Mouse (Mus musculus) embryonic facial prominence, embryonic 14.5 days (tissue): Measurements from ENCODE around the gene Ret. TPM values are rescaled to one million over a fixed set of nuclear protein-coding genes. Genes with fewer than 3 reads are reported as not detected.

Experiments used
- ATAC-seq: fragments of 200-750 bp; cut with Nextera tagmentation; 2 replicates; pipeline ENCODE4 v1.8.0; 2017; ENCODE audit warnings: low read depth, moderate number of reproducible peaks, moderate TSS enrichment
- DNase-seq: peaks from one replicate; pipeline ENCODE4 v3.0.0-alpha.2; 2015; ENCODE audit warnings: low spot score
- H3K27ac ChIP-seq: fragments of 300-500 bp; sonication (generic); replicated peaks from 2 replicates; pipeline ENCODE4 v1.5.1; 2014; ENCODE audit warnings: low read depth, mild to moderate bottlenecking, low read length, moderate library complexity
- H3K27me3 ChIP-seq: fragments of 300-500 bp; sonication (generic); replicated peaks from 2 replicates; pipeline ENCODE4 v1.6.1; 2014; ENCODE audit warnings: low read length; ENCODE audit not compliant: control insufficient read depth, insufficient read depth
- H3K36me3 ChIP-seq: fragments of 300-500 bp; sonication (generic); 2 replicates; pipeline ENCODE4 v1.6.1; 2014; ENCODE audit warnings: low read length, mixed read lengths; ENCODE audit not compliant: control insufficient read depth, insufficient read depth
- H3K4me1 ChIP-seq: fragments of 300-500 bp; sonication (generic); 2 replicates; pipeline ENCODE4 v1.6.1; 2014; ENCODE audit warnings: antibody characterized with exemption, low read length; ENCODE audit not compliant: control insufficient read depth, insufficient read depth
- H3K4me2 ChIP-seq: fragments of 300-500 bp; sonication (generic); 2 replicates; pipeline ENCODE4 v1.6.1; 2014; ENCODE audit warnings: low read depth, mild to moderate bottlenecking, low read length, moderate library complexity, mixed read lengths
- H3K4me3 ChIP-seq: fragments of 300-500 bp; sonication (generic); 2 replicates; pipeline ENCODE4 v1.5.1; 2014; ENCODE audit warnings: low read depth, mild to moderate bottlenecking, low read length
- H3K9ac ChIP-seq: fragments of 300-500 bp; sonication (generic); 2 replicates; pipeline ENCODE4 v1.6.1; 2014; ENCODE audit warnings: low read depth, mild to moderate bottlenecking, low read length, moderate library complexity, mixed read lengths
- H3K9me3 ChIP-seq: fragments of 300-500 bp; sonication (generic); 2 replicates; pipeline ENCODE4 v1.6.1; 2016; ENCODE audit warnings: low read length; ENCODE audit not compliant: control insufficient read depth
- WGBS: fragments of 180-500 bp; shearing (Covaris S2); extraction: QIAGEN DNeasy Blood & Tissue Kit; methylation state at CpG from one replicate; pipeline ENCODE4 v1.1.7; 2014; 5-methylcytosine and 5-hydroxymethylcytosine counted together
- polyA plus RNA-seq: library from polyadenylated mRNA; unstranded; fragments of >200 nt; fragmentation: Nextera tagmentation; extraction: Ambion mirVana; gene quantifications from 2 replicates; pipeline ENCODE4 v1.2.1, GENCODE M21; 2014

Gene Ret
- polyA plus RNA-seq, 1 experiment from 2014 or later, result 7.4 TPM

DNA sequence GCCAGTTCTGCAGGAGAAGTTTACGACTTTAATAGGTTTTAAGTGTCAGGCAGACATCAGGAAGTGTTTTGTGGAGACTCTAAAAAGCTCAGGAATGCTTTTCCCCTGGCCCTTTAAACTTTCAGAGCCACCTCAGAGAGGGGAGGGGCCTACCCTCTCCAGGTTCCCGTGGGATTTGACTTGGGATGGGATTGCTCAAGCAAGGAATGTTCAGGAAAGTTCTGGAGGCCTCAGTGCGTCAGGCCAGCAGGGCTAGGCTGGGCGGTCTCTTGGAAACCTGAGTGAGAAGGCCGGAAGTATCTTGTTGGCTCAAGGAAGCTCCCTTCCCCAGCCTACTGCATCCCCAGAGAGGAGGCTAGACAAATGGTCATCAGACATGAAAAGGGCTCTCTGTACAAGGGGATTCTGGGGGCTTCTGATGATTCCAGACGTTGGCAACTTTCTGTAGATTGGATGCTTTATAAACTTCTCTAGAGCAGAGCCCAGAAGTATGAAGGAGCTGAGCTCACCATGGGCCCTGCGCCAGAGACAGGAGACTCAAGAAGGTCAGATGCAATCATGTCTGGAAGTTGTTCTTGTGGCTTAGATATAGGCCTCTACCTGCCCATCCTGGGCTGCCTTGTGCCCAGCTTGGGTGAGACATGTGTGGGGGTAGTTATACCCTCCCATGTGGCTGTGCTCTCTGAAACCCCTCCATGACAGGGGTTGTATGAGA lies 7.8 kb upstream of the Ret start:
- ATAC-seq (no peak), DNase-seq (peak; percentile 65)
- 24% methylated on average over 7 of the region's 7 CpGs for WGBS
- Histone ChIP-seq H3K4me1 (peaks cover 9% of the 10 kb centered on the region; the same call in 1 of the 2 replicates), H3K4me2 (no peak overlapping the region), H3K27ac (no peak overlapping the region), H3K4me3 (no peak overlapping the region), H3K9me3 (no peaks in the 10 kb centered on the region), H3K36me3 (no peaks in the 10 kb centered on the region), H3K9ac (no peak overlapping the region), H3K27me3 (peaks cover 5% of the 10 kb centered on the region)

GRCm38 (mm10) chr6:118204112-118204511 lies 6.6 kb upstream of the Ret start:
- H3K27ac ChIP-seq, result no peak overlapping the region
- H3K4me3 ChIP-seq, result no peak overlapping the region
- H3K4me1 ChIP-seq, result peaks cover 9% of the 10 kb centered on the region; the same call in 1 of the 2 replicates
- no peak for ATAC-seq
- H3K9me3 ChIP-seq, result no peaks in the 10 kb centered on the region
- no peaks in the 10 kb centered on the region for H3K36me3 ChIP-seq
- 89% methylated on average over 1 of the region's 1 CpGs for WGBS
- H3K27me3 ChIP-seq, result peaks cover 7% of the 10 kb centered on the region
- DNase-seq, result no peak
- H3K9ac ChIP-seq, result no peak overlapping the region
- no peak overlapping the region for H3K4me2 ChIP-seq

DNA sequence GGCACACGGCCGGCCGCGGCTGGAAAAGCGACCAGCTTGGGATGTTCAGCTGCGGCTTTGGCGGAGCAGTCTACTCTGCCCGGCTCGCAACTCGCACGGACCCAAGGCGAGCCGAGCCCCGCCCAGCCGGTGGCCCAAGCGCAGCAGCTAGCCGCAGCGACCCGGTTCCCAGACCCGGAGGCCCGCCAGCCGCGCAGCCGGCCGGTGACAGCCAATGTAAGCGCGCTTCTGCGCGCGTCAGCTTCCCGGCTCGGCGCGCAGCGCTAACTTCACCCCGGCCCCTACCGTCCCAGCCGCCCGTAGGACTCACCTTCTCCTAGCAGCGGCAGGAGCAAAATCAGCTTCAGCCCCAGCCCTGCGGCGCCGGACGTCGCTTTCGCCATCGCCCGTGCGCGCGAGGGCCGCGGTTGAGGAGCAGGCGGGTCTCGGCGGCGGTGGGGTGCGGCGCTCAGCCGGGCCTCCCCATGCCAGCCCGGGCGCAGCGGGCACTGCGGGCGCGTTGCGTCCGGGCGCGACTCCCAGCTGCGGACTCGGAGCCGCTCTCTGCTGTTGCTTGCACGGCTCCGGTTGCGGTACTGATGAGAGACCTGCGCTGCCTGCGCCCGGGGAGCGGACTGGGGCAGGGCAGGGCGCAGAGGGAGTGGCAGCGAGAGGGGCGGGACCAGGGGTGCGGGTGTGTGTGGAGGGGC lies 623 bp downstream of the Ret start:
- no peak overlapping the region for H3K27ac ChIP-seq
- H3K9ac ChIP-seq, result peak overlapping the region; percentile 49
- peak overlapping the region; percentile 99 for H3K4me2 ChIP-seq
- DNase-seq, result peak; percentile 50
- peak; percentile 87 for ATAC-seq
- no peaks in the 10 kb centered on the region for H3K9me3 ChIP-seq
- H3K27me3 ChIP-seq, result peaks cover 63% of the 10 kb centered on the region
- no peaks in the 10 kb centered on the region for H3K36me3 ChIP-seq
- H3K4me1 ChIP-seq, result no peaks in the 10 kb centered on the region
- H3K4me3 ChIP-seq, result peak overlapping the region; percentile 66
- WGBS, result under 1% methylated on average over 38 of the region's 84 CpGs

- no peak overlapping the region for H3K4me3 ChIP-seq
- no peaks in the 10 kb centered on the region for H3K36me3 ChIP-seq
- H3K27ac ChIP-seq, result no peak overlapping the region
- no peaks in the 10 kb centered on the region for H3K4me1 ChIP-seq
- peaks cover 58% of the 10 kb centered on the region for H3K27me3 ChIP-seq
- no peak overlapping the region for H3K9ac ChIP-seq
- H3K9me3 ChIP-seq, result no peaks in the 10 kb centered on the region
- DNase-seq (peak; percentile 67), ATAC-seq (no peak)
- 22% methylated on average over 8 of the region's 8 CpGs for WGBS
- H3K4me2 ChIP-seq, result no peak overlapping the region
Observed at GRCm38 (mm10) chr6:118195108-118195507, 2.4 kb downstream of the Ret start.

GRCm38 (mm10) chr6:118192882-118193281 lies 4.6 kb downstream of the Ret start:
- WGBS, result 48% methylated on average over 2 of the region's 3 CpGs
- Histone ChIP-seq H3K27me3 (peaks cover 44% of the 10 kb centered on the region), H3K27ac (no peak overlapping the region)

DNA sequence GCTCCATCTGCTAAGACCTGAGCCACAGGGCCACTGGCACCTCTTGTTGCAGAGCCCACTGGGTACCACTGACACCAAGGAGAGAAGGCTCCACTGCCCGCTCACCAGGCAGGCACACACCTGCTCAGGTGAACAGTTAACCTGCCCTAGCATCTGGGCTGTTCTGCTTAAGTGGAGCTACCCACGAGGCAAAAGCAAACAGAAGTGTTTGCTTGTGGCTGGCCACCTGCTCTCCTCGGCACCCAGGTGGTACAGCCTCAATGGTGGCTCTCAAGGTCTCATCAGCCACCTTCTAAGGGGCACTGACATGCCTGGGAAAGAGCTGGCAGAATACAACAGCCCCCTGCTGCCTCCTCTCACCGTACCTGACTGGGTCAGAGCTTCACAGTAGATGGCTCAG lies 5.3 kb downstream of the Ret start:
- DNase-seq, result no peak
- 49% methylated on average over 4 of the region's 4 CpGs for WGBS
- Histone ChIP-seq H3K27ac (no peak overlapping the region), H3K36me3 (no peaks in the 10 kb centered on the region), H3K4me2 (no peak overlapping the region), H3K27me3 (peaks cover 37% of the 10 kb centered on the region), H3K4me3 (no peak overlapping the region), H3K9ac (no peak overlapping the region), H3K9me3 (no peaks in the 10 kb centered on the region), H3K4me1 (no peaks in the 10 kb centered on the region)
- no peak for ATAC-seq

More at GRCm38 (mm10) chr6:118192882-118193281, 4.6 kb downstream of the Ret start:
- Histone ChIP-seq H3K9me3 (no peaks in the 10 kb centered on the region), H3K9ac (no peak overlapping the region), H3K4me3 (no peak overlapping the region), H3K36me3 (no peaks in the 10 kb centered on the region), H3K4me1 (no peaks in the 10 kb centered on the region), H3K4me2 (no peak overlapping the region)
- no peak for DNase-seq
- no peak for ATAC-seq

- H3K4me2 ChIP-seq, result no peak overlapping the region
- no peak for ATAC-seq
- H3K27me3 ChIP-seq, result peaks cover 14% of the 10 kb centered on the region
- no peak overlapping the region for H3K9ac ChIP-seq
- no peaks in the 10 kb centered on the region for H3K9me3 ChIP-seq
- H3K4me1 ChIP-seq, result no peaks in the 10 kb centered on the region
- 42% methylated on average over 3 of the region's 3 CpGs for WGBS
- no peak for DNase-seq
- H3K4me3 ChIP-seq, result no peak overlapping the region
- H3K27ac ChIP-seq, result no peak overlapping the region
- H3K36me3 ChIP-seq, result no peaks in the 10 kb centered on the region
Observed at GRCm38 (mm10) chr6:118189764-118190163, 7.8 kb downstream of the Ret start.

DNA sequence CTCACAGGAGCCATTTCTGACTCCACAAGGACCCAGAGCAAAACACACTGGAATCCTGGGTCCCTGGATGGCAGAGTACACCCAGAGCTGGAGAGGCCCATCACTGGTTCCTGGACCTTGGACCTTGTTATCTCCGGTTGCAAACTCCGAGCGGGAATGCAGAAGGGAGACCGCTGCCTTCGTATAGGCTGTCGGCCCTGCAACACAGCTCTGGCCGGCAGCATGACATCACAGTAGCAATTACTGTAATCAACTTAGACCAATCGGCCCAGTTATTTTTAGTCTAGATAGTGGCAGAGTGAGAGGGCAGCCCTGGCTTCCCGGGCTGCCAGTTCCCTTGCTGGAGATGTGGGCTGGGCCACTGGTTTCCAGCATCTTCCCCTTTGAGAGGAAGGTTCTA lies 8.9 kb downstream of the Ret start:
- H3K36me3 ChIP-seq, result no peaks in the 10 kb centered on the region
- H3K9ac ChIP-seq, result no peak overlapping the region
- H3K9me3 ChIP-seq, result no peaks in the 10 kb centered on the region
- H3K4me2 ChIP-seq, result no peak overlapping the region
- no peak overlapping the region for H3K4me3 ChIP-seq
- ATAC-seq (no peak), DNase-seq (no peak)
- WGBS, result 63% methylated on average over 9 of the region's 9 CpGs
- H3K4me1 ChIP-seq, result no peaks in the 10 kb centered on the region
- H3K27me3 ChIP-seq, result peaks cover 2% of the 10 kb centered on the region; the same call in 1 of the 2 replicates
- H3K27ac ChIP-seq, result no peak overlapping the region

DNA sequence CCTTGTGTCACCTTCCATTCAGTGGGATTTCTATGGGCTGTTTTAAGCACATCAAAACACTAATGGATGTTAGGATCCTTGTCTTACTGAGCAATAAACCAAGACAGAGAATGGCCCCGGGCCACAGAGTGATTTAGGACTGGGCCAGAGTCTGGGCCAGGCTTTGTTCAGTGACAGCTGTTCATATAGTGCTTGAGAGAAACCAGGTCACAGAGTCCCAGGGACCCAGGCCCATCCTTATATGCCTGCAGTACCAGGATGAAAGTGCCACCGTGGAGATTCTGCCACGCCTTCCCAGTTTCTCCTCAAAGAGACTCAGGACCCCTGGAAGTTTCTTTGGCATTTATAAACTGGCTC lies 10.3 kb downstream of the Ret start:
- no peaks in the 10 kb centered on the region for H3K27me3 ChIP-seq
- WGBS, result 86% methylated on average over 3 of the region's 3 CpGs
- no peak overlapping the region for H3K27ac ChIP-seq
- no peak overlapping the region for H3K4me2 ChIP-seq
- ATAC-seq (no peak), DNase-seq (no peak)
- no peak overlapping the region for H3K9ac ChIP-seq
- no peaks in the 10 kb centered on the region for H3K9me3 ChIP-seq
- H3K36me3 ChIP-seq, result no peaks in the 10 kb centered on the region
- no peak overlapping the region for H3K4me3 ChIP-seq
- H3K4me1 ChIP-seq, result no peaks in the 10 kb centered on the region
